8 mouse cellular contexts compared by ENCODE assay signal in genomic region chr5:130023767-130024539, GRCm38 (mm10). TPM values are rescaled to one million over a fixed set of nuclear protein-coding genes. Genes with fewer than 3 reads are reported as not detected.
DNase-seq lines count a peak whose midpoint lies in the region; ATAC-seq and TF ChIP-seq lines count a peak whose summit lies in the region.

No protein-coding gene starts in this region.

- peak overlapping the region; percentile 47 for H3K27ac ChIP-seq in forebrain, embryonic 15.5 days (replicated peaks)

- no peaks in the 10 kb centered on the region for H3K36me3 ChIP-seq in forebrain, embryonic 15.5 days

- peak overlapping the region; percentile 49 for H3K4me3 ChIP-seq in forebrain, embryonic 15.5 days
- H3K4me3 ChIP-seq in lung, adult 2 months (replicated peaks; ENCODE audit: extremely low read depth, low read depth, low read length), result peak overlapping the region; percentile 70

- TF ChIP-seq POLR2A in lung, adult 2 months (IDR thresholded peaks at IDR 0.05; ENCODE audit: borderline replicate concordance, extremely low read depth, low read depth, low read length), result peak; percentile 43; the same call in 1 of the 2 replicates

- ATAC-seq in forebrain, embryonic 15.5 days (replicated peaks), result peak; percentile 89
- peak; percentile 79 for ATAC-seq in neutrophil, adult 5-6 weeks (ENCODE audit: extremely low read depth, insufficient number of reproducible peaks, low FRiP score, poor library complexity, severe bottlenecking)

- H3K4me2 ChIP-seq in forebrain, embryonic 15.5 days (replicated peaks), result peak overlapping the region; percentile 76

- TF ChIP-seq CTCF in lung, adult 2 months (IDR thresholded peaks at IDR 0.05; ENCODE audit: insufficient read depth, low read length), result peak; percentile 82

- DNase-seq in ES-CJ7 (ENCODE audit: low read depth, low spot score), result peak; percentile 95
- peak; percentile 72 for DNase-seq in cerebellum, adult 11 months
- DNase-seq in heart, postnatal 25 days (ENCODE audit: low spot score), result peak; percentile 83
- peak; percentile 46 to 79 for DNase-seq in layer of hippocampus, adult 18-20 months (ENCODE audit: low spot score in 2 of 2)
- DNase-seq in lung, adult 2 months, result peak; percentile 87
- DNase-seq in thymus, adult 18-20 months, result peak; percentile 59 to 80

- under 1% methylated on average over 32 of the region's 32 CpGs for WGBS in forebrain, embryonic 15.5 days
- 0% methylated on average over 32 of the region's 32 CpGs for WGBS in lung, adult 2 months

- 0 out of 2 replicates have a peak, but pooled peaks cover 7% of the 10 kb centered on the region for H3K4me1 ChIP-seq in forebrain, embryonic 15.5 days
- no peaks in the 10 kb centered on the region for H3K4me1 ChIP-seq in lung, adult 2 months (ENCODE audit: control insufficient read depth, insufficient read depth, low read length)

- H3K9ac ChIP-seq in forebrain, embryonic 15.5 days (replicated peaks), result peak overlapping the region; percentile 54

- no peaks in the 10 kb centered on the region for H3K9me3 ChIP-seq in forebrain, embryonic 15.5 days

- intact Hi-C loops in heart, postnatal 25 days (cut with DNase I), result loop anchor here (2.0 to 5.0 kb wide), 2 partner anchors 19 to 118 kb away; partner anchors contain the start of gene Kctd7

- H3K27me3 ChIP-seq in forebrain, embryonic 15.5 days, result no peaks in the 10 kb centered on the region

RNA-seq across cellular contexts. Expression of gene Asl, which starts 5.1 kb away (rescaled TPM):
- polyA plus RNA-seq in forebrain, embryonic 15.5 days (2015; fragmentation: Nextera tagmentation; extraction: Ambion mirVana), result 23.1 and 29.5 TPM in 2 replicates
- total RNA-seq in heart, postnatal 25 days (2021), result 1 to 10 TPM; 4.8 to 6.3 TPM
- total RNA-seq in layer of hippocampus, adult 18-20 months (2021), result 10 to 100 TPM; 22.6 to 25.4 TPM
- polyA plus RNA-seq in lung, adult 2 months (2012; rRNA removed), result 22.1 and 27.3 TPM in 2 replicates
- 7.6 and 7.7 TPM in 2 replicates for total RNA-seq in neutrophil, adult 5-6 weeks (2017)

RNA-seq across cellular contexts. Expression of gene Crcp, which starts 5.1 kb away (rescaled TPM):
- polyA plus RNA-seq in forebrain, embryonic 15.5 days (2015; fragmentation: Nextera tagmentation; extraction: Ambion mirVana), result 72.9 and 82.8 TPM in 2 replicates
- total RNA-seq in heart, postnatal 25 days (2021), result 10 to 100 TPM; 10.1 to 11.5 TPM
- total RNA-seq in layer of hippocampus, adult 18-20 months (2021), result 10 to 100 TPM; 37.0 to 39.3 TPM
- polyA plus RNA-seq in lung, adult 2 months (2012; rRNA removed), result 9.4 and 12.9 TPM in 2 replicates
- 24.9 and 40.4 TPM in 2 replicates for total RNA-seq in neutrophil, adult 5-6 weeks (2017)

RNA-seq across cellular contexts. Expression of gene Gusb, which starts 21.1 kb away (rescaled TPM):
- polyA plus RNA-seq in forebrain, embryonic 15.5 days (2015; fragmentation: Nextera tagmentation; extraction: Ambion mirVana), result 17.6 TPM in 2 replicates
- 10 to 100 TPM; 12.3 to 13.4 TPM for total RNA-seq in heart, postnatal 25 days (2021)
- total RNA-seq in layer of hippocampus, adult 18-20 months (2021), result 10 to 100 TPM in 1 of 2 experiments, 1 to 10 TPM in 1; 9.6 to 13.0 TPM
- polyA plus RNA-seq in lung, adult 2 months (2012; rRNA removed), result 39.0 and 44.8 TPM in 2 replicates
- 32.0 and 33.5 TPM in 2 replicates for total RNA-seq in neutrophil, adult 5-6 weeks (2017)

RNA-seq across cellular contexts. Expression of gene Tpst1, which starts 49.2 kb away (rescaled TPM):
- 57.5 and 57.7 TPM in 2 replicates for polyA plus RNA-seq in forebrain, embryonic 15.5 days (2015; fragmentation: Nextera tagmentation; extraction: Ambion mirVana)
- total RNA-seq in heart, postnatal 25 days (2021), result 10 to 100 TPM; 10.7 to 13.7 TPM
- total RNA-seq in layer of hippocampus, adult 18-20 months (2021), result 10 to 100 TPM; 47.8 to 48.9 TPM
- polyA plus RNA-seq in lung, adult 2 months (2012; rRNA removed), result 24.4 and 24.5 TPM in 2 replicates
- total RNA-seq in neutrophil, adult 5-6 weeks (2017), result 19.8 and 23.3 TPM in 2 replicates

Comparison
In these comparisons a context has a peak if more than half of its experiments do, and no peak if none do; other contexts are left out.
1. Peak in every context shown above with its lines: DNase-seq, ATAC-seq, H3K4me3 ChIP-seq and H3K27ac ChIP-seq.